Mouse (Mus musculus) megakaryocyte-erythroid progenitor cell, adult 5-6 weeks (primary cell): Measurements from ENCODE around the gene Gli3. TPM values are rescaled to one million over a fixed set of nuclear protein-coding genes. Genes with fewer than 3 reads are reported as not detected.

ENCODE experiments used
- ATAC-seq: replicated peaks from 2 replicates; pipeline ENCODE4 v1.8.0; 2016; ENCODE audit warnings: mild to moderate bottlenecking, inconsistent platforms; ENCODE audit not compliant: severe bottlenecking, poor library complexity, low FRiP score, low TSS enrichment
- total RNA-seq, 2 experiments: library from RNA; stranded (forward) in 1 of 2; stranded (reverse) in 1 of 2; fragments of 200-1000, 215-1000 nt in 1 of 2; fragments of >200 nt in 1 of 2; fragmentation: Nextera tagmentation in 1 of 2; gene quantifications; 2 replicates each; pipeline ENCODE4 v1.2.3; 2014 to 2017

Gene Gli3
- total RNA-seq (2014; fragmentation: Nextera tagmentation) (not detected in 2 replicates), total RNA-seq (2017) (not detected in 2 replicates)

DNA sequence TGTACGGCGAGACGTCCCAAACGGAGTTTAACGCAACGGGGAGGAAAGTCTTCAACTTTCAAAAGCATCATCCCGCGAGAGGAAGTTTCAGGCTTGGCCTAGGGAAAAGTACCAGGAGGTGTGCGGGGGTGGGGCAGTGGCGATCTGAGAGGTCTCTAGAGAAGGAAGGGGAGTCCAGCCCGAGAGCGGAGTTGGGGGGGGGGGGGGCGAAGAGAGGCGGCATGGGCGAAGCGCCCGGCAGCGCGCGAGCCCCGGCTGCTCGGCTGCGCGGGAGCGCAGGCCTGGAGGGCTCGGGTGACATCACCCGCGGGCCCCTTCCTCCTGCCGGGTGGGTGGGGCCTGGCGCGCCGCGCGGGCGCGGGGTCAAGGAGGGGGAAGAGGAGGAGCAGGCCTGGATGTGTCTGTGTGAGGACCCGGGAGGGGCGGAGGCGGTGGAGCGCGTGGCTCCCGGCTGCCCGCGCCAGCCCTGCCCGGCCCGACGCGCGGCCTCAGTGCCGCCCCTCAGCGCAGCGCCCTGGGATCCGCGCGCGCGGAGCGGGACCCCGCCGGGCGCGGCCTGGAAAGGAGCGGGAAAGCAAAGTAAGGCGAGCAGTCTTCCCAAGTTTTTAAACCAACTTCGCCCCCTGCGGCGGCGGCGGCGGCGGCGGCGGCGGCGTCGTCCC is at the start of gene Gli3:
TSS of gene Gli3 (plus strand) at position 406 of the 662 bp plus-strand sequence.
- no peak for ATAC-seq

- ATAC-seq, result no peak
Observed at GRCm38 (mm10) chr13:15421182-15421750, 41.8 kb upstream of the Gli3 start.

DNA sequence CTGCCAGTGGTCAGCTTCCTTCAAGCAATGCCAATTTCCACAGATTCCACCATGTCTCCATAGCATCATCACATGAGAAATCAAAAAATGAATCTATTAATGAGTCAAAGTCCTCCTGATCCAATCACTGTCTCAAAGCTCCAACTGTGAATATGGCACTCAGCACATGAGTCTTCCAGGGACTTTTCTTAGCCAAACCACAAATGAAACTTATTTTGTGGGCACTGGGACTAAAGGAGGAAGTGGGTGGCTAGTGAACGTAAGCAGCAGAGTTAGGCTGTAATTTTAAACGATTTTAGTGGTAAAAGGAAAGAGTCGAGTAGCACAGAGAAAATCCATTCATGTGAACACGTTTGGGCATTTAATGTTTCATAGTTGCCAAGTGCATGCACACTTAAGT is 21.0 kb upstream of the Gli3 start:
- ATAC-seq, result no peak

- ATAC-seq, result no peak
Observed at GRCm38 (mm10) chr13:15444312-15444711, 18.7 kb upstream of the Gli3 start.

- no peak for ATAC-seq
Observed at GRCm38 (mm10) chr13:15445591-15445990, 17.4 kb upstream of the Gli3 start.

DNA sequence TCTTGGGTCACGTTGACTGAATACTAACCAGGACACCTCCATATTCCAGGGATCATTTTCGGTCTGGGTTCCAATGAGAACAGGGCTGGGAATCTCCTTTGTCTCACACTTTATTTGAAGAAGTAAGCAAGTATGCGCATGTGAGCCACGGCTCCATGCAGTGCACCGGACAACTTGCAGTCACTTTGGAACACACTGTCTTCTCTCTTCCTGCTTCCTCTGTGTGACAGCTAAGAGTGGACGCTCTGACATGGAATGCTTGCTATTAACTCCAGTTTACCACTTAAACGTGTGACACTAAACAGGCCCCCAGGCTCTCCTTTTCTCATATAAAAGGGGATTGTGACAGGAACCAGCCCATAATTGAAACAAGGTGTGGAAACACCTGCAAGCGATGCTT is 17.0 kb upstream of the Gli3 start:
- ATAC-seq, result no peak

GRCm38 (mm10) chr13:15446782-15447564 is 16.1 kb upstream of the Gli3 start:
- no peak for ATAC-seq

- no peak for ATAC-seq
Observed at GRCm38 (mm10) chr13:15450941-15451340, 12.1 kb upstream of the Gli3 start.

GRCm38 (mm10) chr13:15457841-15458240 is 5.2 kb upstream of the Gli3 start:
- no peak for ATAC-seq

DNA sequence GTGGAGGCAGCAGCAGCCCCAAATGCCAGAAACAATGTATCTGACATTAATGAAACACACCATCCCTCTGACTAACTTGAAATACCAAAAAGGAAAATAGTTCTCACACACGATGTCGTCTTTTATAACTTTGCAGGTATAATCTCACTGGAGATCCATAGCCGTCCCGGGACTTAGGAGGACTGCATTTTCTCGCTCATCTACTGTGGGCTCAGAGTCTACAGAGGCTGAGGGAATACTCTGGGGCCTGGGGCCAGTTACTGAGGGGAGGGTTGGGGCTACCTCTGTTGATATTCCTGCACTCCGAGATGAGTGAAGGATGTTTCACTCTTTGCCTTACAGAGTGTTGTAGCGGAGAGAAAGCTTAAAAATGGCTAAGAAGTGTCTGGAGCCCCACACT is 1.1 kb upstream of the Gli3 start:
- no peak for ATAC-seq

DNA sequence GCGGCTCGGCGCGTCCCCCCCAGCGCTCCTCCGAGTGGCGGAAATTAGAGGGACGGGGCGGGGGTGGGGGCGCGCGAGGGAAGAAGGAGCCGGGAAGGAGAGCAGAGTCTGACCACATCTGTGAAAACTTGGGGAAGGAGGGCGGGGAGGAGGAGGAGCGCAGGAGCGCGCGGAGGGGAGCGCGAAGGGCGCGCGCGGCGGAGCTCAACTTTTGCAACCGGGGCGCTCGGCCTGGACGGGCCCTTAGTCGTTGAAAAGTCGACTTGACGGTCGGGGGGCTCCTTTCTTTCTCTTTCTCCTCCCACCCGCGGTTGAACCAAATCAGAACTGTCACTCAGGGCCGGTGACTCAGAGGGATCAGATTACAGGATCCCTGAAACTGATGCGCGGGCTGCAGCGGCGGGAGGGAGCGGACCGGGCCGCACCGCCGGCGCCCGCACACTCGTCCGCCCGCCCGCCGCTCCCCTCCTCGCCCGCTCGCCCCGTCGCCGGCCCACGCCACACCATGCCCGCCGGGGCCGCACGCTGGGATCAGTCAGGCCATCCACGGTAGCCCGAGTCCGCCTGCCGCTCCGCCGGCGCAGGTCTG is 551 bp downstream of the Gli3 start:
- ATAC-seq, result no peak

- no peak for ATAC-seq
Observed at GRCm38 (mm10) chr13:15464081-15464526, 1.1 kb downstream of the Gli3 start.

GRCm38 (mm10) chr13:15464741-15465250 is 1.8 kb downstream of the Gli3 start:
- ATAC-seq, result no peak

- ATAC-seq, result no peak
Observed at GRCm38 (mm10) chr13:15466496-15466895, 3.5 kb downstream of the Gli3 start.

GRCm38 (mm10) chr13:15467409-15467808 is 4.4 kb downstream of the Gli3 start:
- no peak for ATAC-seq

DNA sequence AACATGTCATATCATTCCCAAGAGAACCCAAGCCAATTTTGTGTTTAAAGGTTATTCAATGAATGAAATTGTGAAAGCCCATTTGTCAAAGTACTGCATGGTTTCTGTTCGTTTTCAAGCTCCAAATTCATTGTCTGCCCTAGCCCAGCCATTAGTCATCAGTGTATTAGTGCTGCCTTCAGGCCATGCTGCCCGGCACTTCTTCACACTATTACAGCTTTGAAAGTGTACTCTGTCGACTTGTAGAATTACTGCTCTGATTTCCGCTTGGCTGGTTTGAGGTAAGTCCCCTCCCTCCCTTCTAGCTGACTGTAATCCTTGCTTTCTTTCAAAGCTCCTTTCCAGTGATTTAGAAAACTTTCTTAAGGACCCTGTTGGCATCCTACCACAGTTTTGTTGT is 5.4 kb downstream of the Gli3 start:
- no peak for ATAC-seq

DNA sequence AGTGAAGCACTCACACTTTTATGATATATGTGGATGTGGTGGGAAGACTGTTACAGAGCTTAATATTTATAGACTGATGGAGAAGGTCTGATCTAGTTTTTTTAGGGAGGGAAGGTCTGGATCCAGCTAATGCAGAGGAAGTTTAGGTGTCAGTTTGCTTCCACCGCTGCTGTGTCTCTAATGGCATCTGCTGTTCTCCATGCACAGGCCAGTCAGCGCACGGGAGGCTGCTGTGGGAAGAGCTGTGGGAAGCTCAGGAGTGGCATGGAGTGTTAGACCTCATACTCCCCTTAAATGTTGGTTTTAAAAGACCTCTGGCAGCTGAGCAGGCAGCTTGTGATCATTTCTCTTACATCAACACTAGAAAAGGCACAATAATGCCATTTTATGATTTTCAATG is 7.0 kb downstream of the Gli3 start:
- no peak for ATAC-seq

DNA sequence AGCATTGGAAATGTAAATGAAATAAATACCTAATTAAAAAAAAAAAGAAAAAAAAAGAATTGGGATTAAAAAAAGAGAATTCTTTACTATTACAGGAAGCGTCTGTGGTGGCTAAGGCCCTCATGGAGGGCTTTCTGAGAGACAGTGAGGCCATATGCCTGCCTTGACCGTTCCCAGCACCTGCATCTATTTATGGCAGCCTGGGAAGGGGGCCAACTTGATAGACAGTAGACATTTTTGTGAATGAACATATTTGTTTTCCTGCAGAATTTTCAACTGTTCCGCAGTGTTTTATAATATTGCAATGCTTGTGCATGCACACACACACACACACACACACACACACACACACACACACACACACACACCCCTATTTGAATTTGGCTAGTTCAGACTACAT is 9.7 kb downstream of the Gli3 start:
- ATAC-seq, result no peak

DNA sequence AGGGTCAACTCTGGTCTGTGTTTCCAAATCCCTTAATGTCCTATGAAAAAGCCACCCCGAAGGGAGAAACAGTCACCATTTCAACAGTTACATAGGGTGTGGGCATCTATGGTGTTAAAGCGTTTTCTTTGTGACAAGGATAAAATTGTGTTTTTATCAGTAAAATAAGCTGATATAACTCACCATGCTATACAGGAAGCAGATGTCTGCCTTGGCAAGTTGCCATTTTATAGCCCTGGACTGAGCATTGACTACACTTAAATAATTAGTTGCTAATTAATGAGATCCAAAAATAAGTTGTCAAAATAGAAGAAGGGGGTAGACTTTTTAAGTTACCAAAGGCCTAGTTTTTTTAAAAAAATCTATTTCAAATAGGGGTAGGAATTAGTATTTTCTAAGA is 11.4 kb downstream of the Gli3 start:
- ATAC-seq, result no peak
